Comparison of ENCODE assay signal across 15 mouse cellular contexts in genomic region chr8:117301457-117302041, GRCm38 (mm10). TPM values are rescaled to one million over a fixed set of nuclear protein-coding genes. Genes with fewer than 3 reads are reported as not detected.
A peak's percentile ranks its signal among the peaks of the same experiment; 100 is the strongest.
DNase-seq lines count a peak whose midpoint lies in the region; ATAC-seq and TF ChIP-seq lines count a peak whose summit lies in the region.
"Had no signal": no experiment of that assay in that cellular context is flagged by ENCODE, and none has a peak within 500 bp of the region (broad histone marks: within the 10 kb centered on the region; RNA-seq: fewer than 3 reads in every experiment).

No protein-coding gene starts in this region.

- 0 out of 2 replicates have a peak overlapping the region, but pooled peaks have one; percentile 13 for H3K4me2 ChIP-seq in CH12.LX (ENCODE audit: insufficient read depth, low read depth, poor library complexity, severe bottlenecking)
- 0 out of 2 replicates have a peak overlapping the region, but pooled peaks have one; percentile 10 for H3K4me2 ChIP-seq in liver, embryonic 15.5 days
- no peak overlapping the region for H3K4me2 ChIP-seq in lung, postnatal 0 days (replicated peaks; ENCODE audit: low read depth, low read length)
- H3K4me2 ChIP-seq: liver, embryonic 13.5 days; neural tube, embryonic 12.5 days had no signal

- H3K27me3 ChIP-seq in CH12.LX (replicated peaks): no peaks in the 10 kb centered on the region
- H3K27me3 ChIP-seq in liver, embryonic 15.5 days: no peaks in the 10 kb centered on the region
- no peaks in the 10 kb centered on the region for H3K27me3 ChIP-seq in lung, postnatal 0 days (replicated peaks; ENCODE audit: insufficient read depth, low read length)
- H3K27me3 ChIP-seq: liver, embryonic 13.5 days; neural tube, embryonic 12.5 days had no signal

- H3K36me3 ChIP-seq in CH12.LX (replicated peaks in 1 of 2; ENCODE audit: control insufficient read depth in 1 of 2, insufficient read depth in 1 of 2, low read length in 1 of 2): peaks cover 0 to 34% of the 10 kb centered on the region in 2 experiments
- H3K36me3 ChIP-seq in liver, embryonic 15.5 days (replicated peaks): no peaks in the 10 kb centered on the region
- no peaks in the 10 kb centered on the region for H3K36me3 ChIP-seq in lung, postnatal 0 days (ENCODE audit: insufficient read depth, low read length)
- H3K36me3 ChIP-seq: neural tube, embryonic 12.5 days had no signal

- H3K9ac ChIP-seq in CH12.LX (ENCODE audit: insufficient read depth, low read depth): 0 out of 2 replicates have a peak overlapping the region, but pooled peaks have one; percentile 9
- no peak overlapping the region for H3K9ac ChIP-seq in liver, embryonic 15.5 days
- H3K9ac ChIP-seq in lung, postnatal 0 days (replicated peaks; ENCODE audit: low read depth): no peak overlapping the region
- H3K9ac ChIP-seq: liver, embryonic 13.5 days; neural tube, embryonic 12.5 days had no signal

- in situ Hi-C loops in CH12.LX (cut with MboI; ENCODE audit: low pct_ligation_motif_present, low pct_unique_long_range_greater_than_20kb, low sequenced_read_pairs): loop anchor here (5.0 kb wide), 1 partner anchor 41 kb away; no protein-coding TSS in a partner anchor

- H3K9me3 ChIP-seq in CH12.LX (replicated peaks; ENCODE audit: low read length): no peaks in the 10 kb centered on the region
- H3K9me3 ChIP-seq in liver, embryonic 15.5 days (replicated peaks): no peaks in the 10 kb centered on the region
- H3K9me3 ChIP-seq in lung, postnatal 0 days (ENCODE audit: low read length): no peaks in the 10 kb centered on the region
- H3K9me3 ChIP-seq: liver, embryonic 13.5 days; neural tube, embryonic 12.5 days had no signal

- no peak for TF ChIP-seq RAD21 in CH12.LX (IDR thresholded peaks at IDR 0.05; ENCODE audit: low read depth, low read length)

- peak overlapping the region; percentile 76 for H3K27ac ChIP-seq in CH12.LX (ENCODE audit: insufficient read depth, low read depth)
- H3K27ac ChIP-seq in bone marrow, adult 2 months (ENCODE audit: control insufficient read depth, insufficient read depth, low read depth, low read length, poor library complexity): peak overlapping the region; percentile 49; the same call in 1 of the 2 replicates
- peak overlapping the region; percentile 48; the same call in 1 of the 2 replicates for H3K27ac ChIP-seq in liver, embryonic 15.5 days (replicated peaks)
- H3K27ac ChIP-seq in lung, postnatal 0 days (ENCODE audit: low read length): no peak overlapping the region
- H3K27ac ChIP-seq: hindbrain, postnatal 0 days; layer of hippocampus, adult 2 months; neural tube, embryonic 12.5 days had no signal

- DNase-seq in kidney, adult 18-20 months: peak; percentile 48
- DNase-seq in kidney, postnatal 4 days: no peak
- peak; percentile 37 for DNase-seq in CH12.LX (ENCODE audit: extremely low read depth)
- no peak for DNase-seq in lung, postnatal 0 days (ENCODE audit: low spot score)
- DNase-seq in urinary bladder, postnatal 14 days (ENCODE audit: low spot score): no peak
- DNase-seq: cerebellum, adult 9-10 months; embryo, embryonic 11 days; liver, embryonic 13.5 days; lung, postnatal 36 days had no signal

- dilution Hi-C loops in CH12.LX (cut with MboI; ENCODE audit: extremely low pct_ligation_motif_present, extremely low pct_unique_long_range_greater_than_20kb, low sequenced_read_pairs): no loop called here

- TF ChIP-seq POLR2A in CH12.LX (IDR thresholded peaks at IDR 0.05; ENCODE audit: low read depth, low read length): no peak
- no peak for TF ChIP-seq POLR2A in bone marrow, adult 2 months (IDR thresholded peaks at IDR 0.05; ENCODE audit: borderline replicate concordance, control insufficient read depth, low read depth, low read length)

- no peak for TF ChIP-seq CTCF in CH12.LX (conservative IDR thresholded peaks at IDR 0.05 in 1 of 2, IDR thresholded peaks at IDR 0.05 in 1 of 2; ENCODE audit: low read depth in 2 of 2, low read length in 2 of 2)
- no peak for TF ChIP-seq CTCF in bone marrow, adult 2 months (IDR thresholded peaks at IDR 0.05; ENCODE audit: control insufficient read depth, insufficient read depth, low read length)
- TF ChIP-seq CTCF in lung, postnatal 0 days (IDR thresholded peaks at IDR 0.05): no peak

- peak; percentile 46 for TF ChIP-seq EP300 in CH12.LX (IDR thresholded peaks at IDR 0.05; ENCODE audit: low read length)
- TF ChIP-seq EP300 in lung, postnatal 0 days (IDR thresholded peaks at IDR 0.05): no peak

- peaks cover 41 to 89% of the 10 kb centered on the region in 2 experiments for H3K4me1 ChIP-seq in CH12.LX (ENCODE audit: control insufficient read depth in 1 of 2, insufficient read depth in 2 of 2)
- peaks cover 28% of the 10 kb centered on the region for H3K4me1 ChIP-seq in bone marrow, adult 2 months (ENCODE audit: control insufficient read depth, insufficient read depth, low read length)
- peaks cover 94% of the 10 kb centered on the region for H3K4me1 ChIP-seq in liver, embryonic 15.5 days (replicated peaks)
- peaks cover 39% of the 10 kb centered on the region for H3K4me1 ChIP-seq in lung, postnatal 0 days (ENCODE audit: insufficient read depth, low read depth, low read length)

- WGBS in bone marrow, adult 2 months: 70% methylated on average over 12 of the region's 12 CpGs
- WGBS in liver, embryonic 15.5 days (ENCODE audit: insufficient replicate concordance): 90% methylated on average over 12 of the region's 12 CpGs
- WGBS in lung, postnatal 0 days: 91% methylated on average over 12 of the region's 12 CpGs

- H3K4me3 ChIP-seq in CH12.LX (replicated peaks in 1 of 3; ENCODE audit: low read depth in 2 of 3, low read length in 2 of 3, poor library complexity in 1 of 3): peak overlapping the region in 1 of 3 experiments; percentile 16
- no peak overlapping the region for H3K4me3 ChIP-seq in bone marrow, adult 2 months (replicated peaks; ENCODE audit: control insufficient read depth, low read depth, low read length)
- H3K4me3 ChIP-seq in liver, embryonic 15.5 days (replicated peaks): no peak overlapping the region
- no peak overlapping the region for H3K4me3 ChIP-seq in lung, postnatal 0 days (ENCODE audit: low read depth, low read length)
- H3K4me3 ChIP-seq: layer of hippocampus, adult 2 months; liver, embryonic 13.5 days; neural tube, embryonic 12.5 days had no signal

- no peak for ATAC-seq in liver, embryonic 15.5 days (ENCODE audit: insufficient read depth)
- ATAC-seq in lung, postnatal 0 days: no peak
- ATAC-seq: midbrain, embryonic 16.5 days had no signal

- H3K79me2 ChIP-seq in CH12.LX (replicated peaks; ENCODE audit: control insufficient read depth, extremely low read depth, insufficient read depth, poor library complexity, severe bottlenecking): peaks cover 5% of the 10 kb centered on the region

TF ChIP-seq in CH12.LX, 34 proteins besides CTCF, POLR2A, EP300 and RAD21:
- TF ChIP-seq BHLHE40 (IDR thresholded peaks at IDR 0.05; ENCODE audit: low read depth, low read length) (peak; percentile 74), ETS1 (conservative IDR thresholded peaks at IDR 0.05; ENCODE audit: low read depth, low read length) (peak; percentile 59; the same call in 1 of the 2 replicates), CHD2 (IDR thresholded peaks at IDR 0.05; ENCODE audit: low read length) (0 out of 2 replicates have a peak, but pooled peaks have one; percentile 10), CHD1 (IDR thresholded peaks at IDR 0.05; ENCODE audit: low read depth, low read length) (no peak), MAZ (IDR thresholded peaks at IDR 0.05; ENCODE audit: low read depth, low read length) (peak; percentile 51; the same call in 1 of the 2 replicates), MYC (IDR thresholded peaks at IDR 0.05; ENCODE audit: low read depth, low read length) (0 out of 2 replicates have a peak, but pooled peaks have one; percentile 40), TCF12 (IDR thresholded peaks at IDR 0.05; ENCODE audit: low read depth, low read length) (peak; percentile 97), PAX5 (IDR thresholded peaks at IDR 0.05; ENCODE audit: low read length) (no peak), MEF2A (IDR thresholded peaks at IDR 0.05; ENCODE audit: borderline replicate concordance, low read depth, low read length) (peak; percentile 25; the same call in 1 of the 2 replicates), NRF1 (IDR thresholded peaks at IDR 0.05; ENCODE audit: low read depth, low read length) (no peak), POLR2AphosphoS2 (IDR thresholded peaks at IDR 0.05; ENCODE audit: low read depth, low read length) (no peak), TBP (conservative IDR thresholded peaks at IDR 0.05; ENCODE audit: low read depth, low read length) (no peak), MAX (IDR thresholded peaks at IDR 0.05; ENCODE audit: low read length) (0 out of 2 replicates have a peak, but pooled peaks have one; percentile 42)

RNA-seq across cellular contexts. Expression of gene Cmip, which starts 44.7 kb away (rescaled TPM):
- total RNA-seq in CH12.LX (2012; rRNA removed): 12.0 and 16.5 TPM in 2 replicates
- total RNA-seq in CH12.LX (2014; rRNA removed): 4.3 and 5.2 TPM in 2 replicates
- 36.3 and 39.0 TPM in 2 replicates for polyA plus RNA-seq in CH12.LX (2012; ENCODE audit: insufficient read length, low read depth)
- 11.5 and 16.2 TPM in 2 replicates for polyA plus RNA-seq in bone marrow, adult 2 months (2011; ENCODE audit: insufficient read depth, insufficient read length, low replicate concordance, missing spikeins)
- polyA plus RNA-seq in liver, embryonic 15.5 days (2015; fragmentation: Nextera tagmentation; extraction: Ambion mirVana): 11.5 and 15.7 TPM in 2 replicates
- polyA plus RNA-seq in lung, postnatal 0 days (2015; fragmentation: Nextera tagmentation; extraction: Ambion mirVana): 27.6 and 29.6 TPM in 2 replicates

Comparison
In these comparisons a context has a peak if more than half of its experiments do, and no peak if none do; other contexts are left out.
1. DNase-seq: peak in kidney, adult 18-20 months (single experiment) and CH12.LX (single experiment); none in kidney, postnatal 4 days (0 of 2), lung, postnatal 0 days (single experiment) and urinary bladder, postnatal 14 days (single experiment).